Mouse (Mus musculus): ENCODE measurements at regions not wholly inside any gene's neighbourhood (a gene's known extent, or its start where the extent isn't known, plus 50 kb on each side); places are given as distances from the start of the nearest gene placed in this dataset.

DNA sequence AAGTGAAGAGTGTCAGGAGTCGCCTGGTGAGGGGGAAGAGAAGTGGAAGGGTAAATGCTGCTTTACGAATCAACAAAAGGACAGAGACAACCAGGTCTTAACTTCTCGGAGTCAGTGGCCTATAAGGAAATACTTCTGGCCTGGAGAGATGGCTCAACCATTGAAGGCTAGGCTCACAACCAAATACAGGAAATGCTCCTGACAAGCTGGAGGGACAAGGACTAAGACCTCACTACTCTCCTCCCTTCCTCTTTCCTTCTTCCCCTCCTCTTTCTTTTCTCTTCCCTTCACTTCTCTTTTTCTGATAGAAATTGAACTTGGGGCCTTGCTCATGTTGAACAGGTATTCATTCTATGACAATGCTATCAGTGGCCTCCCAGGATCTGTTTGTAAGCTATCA, 51.7 kb upstream of the Lhfpl2 start:
- ATAC-seq (no peak), DNase-seq (ENCODE audit: low spot score) (no peak)
- no peak overlapping the region for H3K4me3 ChIP-seq (ENCODE audit: low read length)
- H3K9me3 ChIP-seq (ENCODE audit: low read length): no peaks in the 10 kb centered on the region
- H3K27ac ChIP-seq: no peak overlapping the region
- no peak overlapping the region for H3K9ac ChIP-seq (replicated peaks; ENCODE audit: low read length)
- H3K27me3 ChIP-seq (ENCODE audit: insufficient read depth, low read length): no peaks in the 10 kb centered on the region
- H3K4me2 ChIP-seq (ENCODE audit: low read depth, low read length): no peak overlapping the region
- no peak for TF ChIP-seq CTCF (IDR thresholded peaks at IDR 0.05; ENCODE audit: low read depth)
- WGBS: 81% methylated on average over 3 of the region's 3 CpGs
- H3K4me1 ChIP-seq (ENCODE audit: insufficient read depth, low read length): no peaks in the 10 kb centered on the region
- H3K36me3 ChIP-seq (ENCODE audit: insufficient read depth, low read length): no peaks in the 10 kb centered on the region

Measured in hindbrain, postnatal 0 days (tissue).